ENCODE assay signal across 9 mouse cellular contexts in genomic region chr1:36302957-36303356, GRCm38 (mm10). TPM values are rescaled to one million over a fixed set of nuclear protein-coding genes. Genes with fewer than 3 reads are reported as not detected.
DNase-seq lines count a peak whose midpoint lies in the region; ATAC-seq lines count a peak whose summit lies in the region.
"Had no signal": no experiment of that assay in that cellular context is flagged by ENCODE, and none has a peak within 500 bp of the region (broad histone marks: within the 10 kb centered on the region; RNA-seq: fewer than 3 reads in every experiment).

No protein-coding gene starts in this region.

- 17% methylated on average over 9 of the region's 9 CpGs for WGBS in kidney, embryonic 16.5 days
- 37% methylated on average over 3 of the region's 9 CpGs for WGBS in embryonic facial prominence, embryonic 14.5 days
- WGBS in intestine, embryonic 14.5 days: 11% methylated on average over 8 of the region's 9 CpGs
- 22% methylated on average over 7 of the region's 9 CpGs for WGBS in midbrain, embryonic 16.5 days

- no peaks in the 10 kb centered on the region for H3K27me3 ChIP-seq in kidney, embryonic 16.5 days (ENCODE audit: insufficient read depth, low read length)
- peaks cover 34% of the 10 kb centered on the region for H3K27me3 ChIP-seq in embryonic facial prominence, embryonic 14.5 days (replicated peaks; ENCODE audit: control insufficient read depth, insufficient read depth, low read length)
- H3K27me3 ChIP-seq in intestine, embryonic 14.5 days (replicated peaks; ENCODE audit: control insufficient read depth, insufficient read depth, low read length): peaks cover 36% of the 10 kb centered on the region
- no peaks in the 10 kb centered on the region; the same call in 1 of the 2 replicates for H3K27me3 ChIP-seq in midbrain, embryonic 16.5 days (ENCODE audit: control insufficient read depth, insufficient read depth, low read depth, low read length)

- H3K36me3 ChIP-seq in kidney, embryonic 16.5 days (ENCODE audit: insufficient read depth, low read length): no peaks in the 10 kb centered on the region
- H3K36me3 ChIP-seq in embryonic facial prominence, embryonic 14.5 days (ENCODE audit: control insufficient read depth, insufficient read depth, low read length): no peaks in the 10 kb centered on the region
- no peaks in the 10 kb centered on the region for H3K36me3 ChIP-seq in intestine, embryonic 14.5 days (ENCODE audit: control insufficient read depth, insufficient read depth, low read length)
- H3K36me3 ChIP-seq in midbrain, embryonic 16.5 days (ENCODE audit: control insufficient read depth, insufficient read depth, low read length): no peaks in the 10 kb centered on the region

- no peak for DNase-seq in kidney, postnatal 14 days
- DNase-seq in embryonic facial prominence, embryonic 14.5 days (ENCODE audit: low spot score): no peak
- no peak for DNase-seq in intestine, embryonic 14.5 days (ENCODE audit: low spot score)
- no peak for DNase-seq in right cerebral cortex, adult 2 months (ENCODE audit: low spot score in 2 of 2)
- DNase-seq in spleen, postnatal 4 days (ENCODE audit: low spot score in 2 of 2): no peak
- no peak for DNase-seq in gastrocnemius, postnatal 10 days

- H3K4me3 ChIP-seq in kidney, embryonic 16.5 days (ENCODE audit: low read length): peak overlapping the region; percentile 41
- peak overlapping the region; percentile 36 for H3K4me3 ChIP-seq in embryonic facial prominence, embryonic 14.5 days (ENCODE audit: low read depth, low read length)
- H3K4me3 ChIP-seq in intestine, embryonic 14.5 days (ENCODE audit: low read depth, low read length): peak overlapping the region; percentile 30
- peak overlapping the region; percentile 38 for H3K4me3 ChIP-seq in midbrain, embryonic 16.5 days (ENCODE audit: low read depth, low read length)

- H3K4me1 ChIP-seq in kidney, embryonic 16.5 days (ENCODE audit: insufficient read depth, low read length): peaks cover 6% of the 10 kb centered on the region
- H3K4me1 ChIP-seq in embryonic facial prominence, embryonic 14.5 days (ENCODE audit: control insufficient read depth, insufficient read depth, low read length): peaks cover 6% of the 10 kb centered on the region
- H3K4me1 ChIP-seq in intestine, embryonic 14.5 days (replicated peaks; ENCODE audit: control insufficient read depth, insufficient read depth, low read length): no peaks in the 10 kb centered on the region
- H3K4me1 ChIP-seq in midbrain, embryonic 16.5 days (ENCODE audit: control insufficient read depth, insufficient read depth, low read length): peaks cover 5% of the 10 kb centered on the region; the same call in 1 of the 2 replicates

- H3K9ac ChIP-seq in kidney, embryonic 16.5 days (replicated peaks; ENCODE audit: low read length): peak overlapping the region; percentile 53
- peak overlapping the region; percentile 51 for H3K9ac ChIP-seq in embryonic facial prominence, embryonic 14.5 days (ENCODE audit: low read depth, low read length)
- peak overlapping the region; percentile 39; the same call in 1 of the 2 replicates for H3K9ac ChIP-seq in intestine, embryonic 14.5 days (ENCODE audit: low read length)
- H3K9ac ChIP-seq in midbrain, embryonic 16.5 days (ENCODE audit: low read depth, low read length): peak overlapping the region; percentile 59

- no peak for ATAC-seq in kidney, embryonic 16.5 days (ENCODE audit: low FRiP score, low TSS enrichment)
- ATAC-seq in embryonic facial prominence, embryonic 14.5 days (ENCODE audit: low read depth): no peak
- no peak for ATAC-seq in intestine, embryonic 14.5 days (replicated peaks; ENCODE audit: low FRiP score, low TSS enrichment, low read depth)
- no peak for ATAC-seq in midbrain, embryonic 16.5 days
- ATAC-seq: inflammation-experienced regulatory T-cells, adult 6 months had no signal

- H3K27ac ChIP-seq in kidney, embryonic 16.5 days (ENCODE audit: low read length): no peak overlapping the region
- 0 out of 2 replicates have a peak overlapping the region, but pooled peaks have one; percentile 40 for H3K27ac ChIP-seq in embryonic facial prominence, embryonic 14.5 days (replicated peaks; ENCODE audit: low read depth, low read length)
- H3K27ac ChIP-seq in intestine, embryonic 14.5 days (ENCODE audit: low read depth): no peak overlapping the region
- H3K27ac ChIP-seq in midbrain, embryonic 16.5 days (ENCODE audit: low read length): peak overlapping the region; percentile 23; the same call in 1 of the 2 replicates

- H3K4me2 ChIP-seq in kidney, embryonic 16.5 days (replicated peaks; ENCODE audit: low read depth, low read length): peak overlapping the region; percentile 73
- H3K4me2 ChIP-seq in embryonic facial prominence, embryonic 14.5 days (ENCODE audit: low read depth, low read length): peak overlapping the region; percentile 71
- peak overlapping the region; percentile 61 for H3K4me2 ChIP-seq in intestine, embryonic 14.5 days (ENCODE audit: low read length)
- H3K4me2 ChIP-seq in midbrain, embryonic 16.5 days (ENCODE audit: low read length): peak overlapping the region; percentile 78

- no peaks in the 10 kb centered on the region for H3K9me3 ChIP-seq in kidney, embryonic 16.5 days (ENCODE audit: low read length)
- H3K9me3 ChIP-seq in embryonic facial prominence, embryonic 14.5 days (ENCODE audit: control insufficient read depth, low read length): no peaks in the 10 kb centered on the region
- no peaks in the 10 kb centered on the region for H3K9me3 ChIP-seq in intestine, embryonic 14.5 days (ENCODE audit: control insufficient read depth, low read length)
- no peaks in the 10 kb centered on the region for H3K9me3 ChIP-seq in midbrain, embryonic 16.5 days (replicated peaks; ENCODE audit: control insufficient read depth, low read length, poor library complexity, severe bottlenecking)

RNA-seq across cellular contexts. Expression of gene Arid5a, which starts 4.6 kb away (rescaled TPM):
- polyA plus RNA-seq in kidney, embryonic 16.5 days (2015; fragmentation: Nextera tagmentation; extraction: Ambion mirVana): 6.5 and 7.9 TPM in 2 replicates
- polyA plus RNA-seq in embryonic facial prominence, embryonic 14.5 days (2014; fragmentation: Nextera tagmentation; extraction: Ambion mirVana): 12.7 and 13.7 TPM in 2 replicates
- polyA plus RNA-seq in intestine, embryonic 14.5 days (2014; fragmentation: Nextera tagmentation; extraction: Ambion mirVana): 2.2 and 3.2 TPM in 2 replicates
- polyA plus RNA-seq in midbrain, embryonic 16.5 days (2015; fragmentation: Nextera tagmentation; extraction: Ambion mirVana): 2.8 and 3.6 TPM in 2 replicates
- total RNA-seq in gastrocnemius, postnatal 10 days (2021): 10 to 100 TPM; 15.5 to 16.4 TPM

RNA-seq across cellular contexts. Expression of gene Neurl3, which starts 28.5 kb away (rescaled TPM):
- 18.4 TPM in 2 replicates for polyA plus RNA-seq in kidney, embryonic 16.5 days (2015; fragmentation: Nextera tagmentation; extraction: Ambion mirVana)
- polyA plus RNA-seq in embryonic facial prominence, embryonic 14.5 days (2014; fragmentation: Nextera tagmentation; extraction: Ambion mirVana): 1.8 and 2.1 TPM in 2 replicates
- 13.4 and 16.2 TPM in 2 replicates for polyA plus RNA-seq in intestine, embryonic 14.5 days (2014; fragmentation: Nextera tagmentation; extraction: Ambion mirVana)
- polyA plus RNA-seq in midbrain, embryonic 16.5 days (2015; fragmentation: Nextera tagmentation; extraction: Ambion mirVana): 1.2 and 1.5 TPM in 2 replicates
- total RNA-seq in gastrocnemius, postnatal 10 days (2021): 1 to 10 TPM; 1.9 to 2.5 TPM

RNA-seq across cellular contexts. Expression of gene Uggt1, which starts 58.4 kb away (rescaled TPM):
- polyA plus RNA-seq in kidney, embryonic 16.5 days (2015; fragmentation: Nextera tagmentation; extraction: Ambion mirVana): 61.3 and 69.0 TPM in 2 replicates
- polyA plus RNA-seq in embryonic facial prominence, embryonic 14.5 days (2014; fragmentation: Nextera tagmentation; extraction: Ambion mirVana): 71.2 and 74.1 TPM in 2 replicates
- 71.5 and 75.3 TPM in 2 replicates for polyA plus RNA-seq in intestine, embryonic 14.5 days (2014; fragmentation: Nextera tagmentation; extraction: Ambion mirVana)
- 45.3 and 46.6 TPM in 2 replicates for polyA plus RNA-seq in midbrain, embryonic 16.5 days (2015; fragmentation: Nextera tagmentation; extraction: Ambion mirVana)
- 10 to 100 TPM; 21.9 to 27.5 TPM for total RNA-seq in gastrocnemius, postnatal 10 days (2021)

Comparison
In these comparisons a context has a peak if more than half of its experiments do, and no peak if none do; other contexts are left out.
1. H3K27ac ChIP-seq: peak in embryonic facial prominence, embryonic 14.5 days (single experiment) and midbrain, embryonic 16.5 days (single experiment); none in kidney, embryonic 16.5 days (single experiment) and intestine, embryonic 14.5 days (single experiment).
2. Peak in every context shown above with its lines, with median percentiles within 50 percentile points of each other: H3K4me2 ChIP-seq, H3K4me3 ChIP-seq and H3K9ac ChIP-seq.